Mouse (Mus musculus) embryonic facial prominence, embryonic 13.5 days (tissue): Measurements from ENCODE around the gene Nisch. TPM values are rescaled to one million over a fixed set of nuclear protein-coding genes. Genes with fewer than 3 reads are reported as not detected.

Experiments
- ATAC-seq: fragments of 200-750 bp; cut with Nextera tagmentation; 2 replicates; pipeline ENCODE4 v1.8.0; 2017; ENCODE audit warnings: low read depth; ENCODE audit not compliant: insufficient number of reproducible peaks, insufficient read depth, low FRiP score, low TSS enrichment
- H3K27ac ChIP-seq: fragments of 300-500 bp; sonication (generic); 2 replicates; pipeline ENCODE4 v1.5.1; 2015; ENCODE audit warnings: moderate library complexity, mild to moderate bottlenecking, inconsistent platforms
- H3K27me3 ChIP-seq: fragments of 300-500 bp; sonication (generic); 2 replicates; pipeline ENCODE4 v1.6.1; 2015; ENCODE audit warnings: mild to moderate bottlenecking, inconsistent platforms
- H3K36me3 ChIP-seq: fragments of 300-500 bp; sonication (generic); 2 replicates; pipeline ENCODE4 v1.6.1; 2015; ENCODE audit warnings: mild to moderate bottlenecking, inconsistent platforms
- H3K4me1 ChIP-seq: fragments of 300-500 bp; sonication (generic); 2 replicates; pipeline ENCODE4 v1.6.1; 2015; ENCODE audit warnings: inconsistent platforms
- H3K4me2 ChIP-seq: fragments of 300-500 bp; sonication (generic); 2 replicates; pipeline ENCODE4 v1.6.1; 2015; ENCODE audit warnings: moderate library complexity, mild to moderate bottlenecking, inconsistent platforms
- H3K4me3 ChIP-seq: fragments of 300-500 bp; sonication (generic); 2 replicates; pipeline ENCODE4 v1.5.1; 2015; ENCODE audit warnings: mild to moderate bottlenecking, inconsistent platforms
- H3K9ac ChIP-seq: fragments of 300-500 bp; sonication (generic); 2 replicates; pipeline ENCODE4 v1.6.1; 2015; ENCODE audit warnings: mild to moderate bottlenecking, inconsistent platforms
- H3K9me3 ChIP-seq: fragments of 300-500 bp; sonication (generic); 2 replicates; pipeline ENCODE4 v1.6.1; 2016; ENCODE audit warnings: inconsistent platforms
- WGBS: fragments of 180-500 bp; shearing (Covaris S2); methylation state at CpG from one replicate; pipeline ENCODE4 v1.1.7; 2015; ENCODE audit warnings: mixed read lengths; 5-methylcytosine and 5-hydroxymethylcytosine counted together
- polyA plus RNA-seq: library from polyadenylated mRNA; unstranded; fragments of >200 nt; fragmentation: Nextera tagmentation; extraction: Ambion mirVana; gene quantifications from 2 replicates; pipeline ENCODE4 v1.2.1, GENCODE M21; 2015

Nisch gene
- polyA plus RNA-seq, 1 experiment from 2014 or later: 415 TPM

DNA sequence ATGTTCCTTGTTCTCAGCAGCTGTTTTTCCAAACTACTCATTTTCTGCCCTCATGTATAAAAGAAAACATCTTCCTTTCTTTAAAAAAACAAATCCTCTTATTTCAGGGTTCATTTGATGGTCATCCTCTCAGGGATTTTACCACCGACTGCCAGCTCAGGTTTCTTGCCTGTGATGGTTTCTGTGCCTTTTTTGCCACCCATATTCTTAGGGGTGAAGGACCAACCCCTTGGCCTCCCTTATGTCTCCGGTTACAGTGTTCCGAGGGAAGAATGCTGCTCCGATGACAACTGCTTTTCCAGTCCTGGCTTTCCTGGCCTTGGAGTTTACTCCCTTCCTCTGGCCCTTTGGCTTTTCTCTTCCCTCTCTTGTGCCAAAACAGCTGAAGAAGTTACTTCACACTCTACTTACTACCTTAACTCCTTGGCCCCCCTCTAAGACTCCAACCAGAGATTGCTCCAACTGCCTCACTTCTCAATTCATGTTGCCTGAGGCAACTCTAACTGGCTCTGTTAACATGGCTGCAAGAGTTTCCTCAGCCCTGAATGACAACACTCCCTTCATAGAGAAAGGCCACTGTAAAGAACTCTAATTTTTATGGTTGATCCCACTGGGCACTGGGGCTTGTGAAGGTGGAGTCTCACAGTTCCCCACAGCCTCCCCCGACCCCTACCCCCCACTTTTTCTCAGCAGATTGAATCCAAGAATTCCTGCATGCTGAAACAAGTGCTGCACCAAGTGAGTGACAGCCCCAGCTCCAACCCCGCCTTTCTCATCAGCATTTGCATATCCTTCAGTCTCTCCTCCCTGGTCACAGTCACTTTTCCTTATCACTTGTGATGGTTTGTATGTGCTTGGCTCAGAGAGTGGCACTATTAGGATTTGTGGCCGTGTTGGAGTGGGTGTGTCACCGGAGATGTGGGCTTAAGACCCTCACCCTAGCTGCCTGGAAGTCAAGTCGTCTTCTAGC is 91.4 kb downstream of the Nisch start:
- H3K36me3 ChIP-seq: peaks cover 14% of the 10 kb centered on the region
- no peaks in the 10 kb centered on the region for H3K27me3 ChIP-seq
- H3K4me1 ChIP-seq: peaks cover 40% of the 10 kb centered on the region
- no peak overlapping the region for H3K4me3 ChIP-seq
- H3K9me3 ChIP-seq: no peaks in the 10 kb centered on the region
- peak overlapping the region; percentile 46 for H3K9ac ChIP-seq
- peak overlapping the region; percentile 81 for H3K27ac ChIP-seq
- whole genome bisulfite sequencing: 34% methylated on average over 9 of the region's 9 CpGs
- ATAC-seq: no peak
- H3K4me2 ChIP-seq: peak overlapping the region; percentile 46

Other genes starting within 250 kb of the Nisch start
- 65.2 and 69.2 TPM in 2 replicates for gene Glt8d1, start 215.5 kb downstream of the Nisch start, polyA plus RNA-seq
- gene Spcs1, start 215.3 kb downstream of the Nisch start, polyA plus RNA-seq: 409 and 417 TPM in 2 replicates
- gene Pbrm1, start 197.8 kb downstream of the Nisch start, polyA plus RNA-seq: 138 and 145 TPM in 2 replicates
- gene Gnl3, start 197.8 kb downstream of the Nisch start, polyA plus RNA-seq: 125 and 128 TPM in 2 replicates
- 72.6 and 80.7 TPM in 2 replicates for gene Smim4, start 88.0 kb downstream of the Nisch start, polyA plus RNA-seq
- 298 and 330 TPM in 2 replicates for gene Nt5dc2, start 85.9 kb downstream of the Nisch start, polyA plus RNA-seq
- 27.5 and 34.5 TPM in 2 replicates for gene Stab1, start 48.3 kb downstream of the Nisch start, polyA plus RNA-seq
- 34.6 and 38.8 TPM in 2 replicates for gene Tnnc1, start 8.6 kb downstream of the Nisch start, polyA plus RNA-seq
- 1.2 and 1.3 TPM in 2 replicates for gene Sema3g, start 914 bp upstream of the Nisch start, polyA plus RNA-seq
- gene Phf7, start 34.4 kb upstream of the Nisch start, polyA plus RNA-seq: 12.4 and 14.3 TPM in 2 replicates
- 90.3 and 93.1 TPM in 2 replicates for gene Bap1, start 34.5 kb upstream of the Nisch start, polyA plus RNA-seq
- 7.9 and 8.1 TPM in 2 replicates for gene Dnah1, start 107.0 kb upstream of the Nisch start, polyA plus RNA-seq
- 41.0 and 41.1 TPM in 2 replicates for gene Capn7, start 119.7 kb upstream of the Nisch start, polyA plus RNA-seq
- gene Sh3bp5, start 219.1 kb upstream of the Nisch start, polyA plus RNA-seq: 39.5 and 40.1 TPM in 2 replicates